Mouse (Mus musculus) bone marrow, adult 2 months (tissue): ENCODE data around the gene Aurkb.
"Not testable (repeated sequence)": the region's sequence is repeated elsewhere in the genome, so short reads cannot be mapped to it uniquely, and the experiment has no call there.

Source experiments
- CTCF ChIP-seq: fragments of 200-500 bp; IDR thresholded peaks from 2 replicates; pipeline ENCODE4 v1.5.1; 2011; ENCODE audit warnings: low read length, control low read depth; ENCODE audit not compliant: control insufficient read depth, insufficient read depth
- POLR2A ChIP-seq: fragments of 200-500 bp; IDR thresholded peaks from 2 replicates; pipeline ENCODE4 v1.6.1; 2011; ENCODE audit warnings: low read depth, mild to moderate bottlenecking, control low read depth, low read length, borderline replicate concordance; ENCODE audit not compliant: control insufficient read depth

- TF ChIP-seq POLR2A, CTCF: not testable (repeated sequence)
Observed at GRCm38 (mm10) chr11:69011445-69011844, 34.0 kb upstream of the Aurkb start.
